Mouse (Mus musculus) myocyte (in vitro differentiated cells): ENCODE measurements around the gene Slc25a21. TPM values are rescaled to one million over a fixed set of nuclear protein-coding genes. Genes with fewer than 3 reads are reported as not detected.

Experiments used
- H3K27me3 ChIP-seq: one replicate; pipeline ENCODE4 v1.6.1; 2011; ENCODE audit not compliant: control insufficient read depth, insufficient read depth, insufficient read length
- H3K36me3 ChIP-seq: one replicate; pipeline ENCODE4 v1.6.1; 2011; ENCODE audit not compliant: control insufficient read depth, insufficient read depth
- H3K4me2 ChIP-seq: one replicate; pipeline ENCODE4 v1.6.1; 2011; ENCODE audit warnings: low read depth, control low read depth
- H3K4me3 ChIP-seq: one replicate; pipeline ENCODE4 v1.5.1; 2011; ENCODE audit warnings: mild to moderate bottlenecking, control low read depth, moderate library complexity
- H3K79me2 ChIP-seq: one replicate; pipeline ENCODE4 v1.6.1; 2011; ENCODE audit not compliant: control insufficient read depth, insufficient read depth
- H3ac ChIP-seq: one replicate; pipeline ENCODE4 v1.6.1; 2011; ENCODE audit not compliant: control insufficient read depth, insufficient read length
- CEBPB ChIP-seq: IDR thresholded peaks from 2 replicates; pipeline ENCODE4 v1.6.1; 2011; ENCODE audit warnings: mild to moderate bottlenecking, moderate library complexity; ENCODE audit not compliant: poor library complexity, insufficient read depth, severe bottlenecking
- E2F4 ChIP-seq: IDR thresholded peaks from one replicate; pipeline ENCODE4 v1.6.1; 2011; ENCODE audit warnings: mild to moderate bottlenecking, control low read depth, moderate library complexity; ENCODE audit not compliant: insufficient read depth
- MAX ChIP-seq: IDR thresholded peaks from one replicate; pipeline ENCODE4 v1.6.1; 2011; ENCODE audit warnings: low read depth, mild to moderate bottlenecking, control low read depth
- MYOD1 ChIP-seq, 3 experiments: IDR thresholded peaks; one replicate each; pipeline ENCODE4 v1.6.1; 2011; ENCODE audit warnings: control low read depth in 2 of 3, low read depth in 2 of 3, mild to moderate bottlenecking in 2 of 3, moderate library complexity in 1 of 3; ENCODE audit not compliant: insufficient read length in 2 of 3, control insufficient read depth in 1 of 3
- MYOG ChIP-seq, 3 experiments: IDR thresholded peaks; one replicate each; pipeline ENCODE4 v1.6.1; 2011; ENCODE audit warnings: control low read depth in 2 of 3, low read depth in 2 of 3, mild to moderate bottlenecking in 2 of 3; ENCODE audit not compliant: insufficient read length in 2 of 3, control insufficient read depth in 1 of 3, insufficient read depth in 1 of 3
- POLR2A ChIP-seq: IDR thresholded peaks from one replicate; pipeline ENCODE4 v1.6.1; 2011; ENCODE audit warnings: low read depth, mild to moderate bottlenecking, control low read depth, moderate library complexity; ENCODE audit not compliant: insufficient read length
- POLR2AphosphoS2 ChIP-seq: IDR thresholded peaks from one replicate; pipeline ENCODE4 v1.6.1; 2011; ENCODE audit warnings: low read depth, control low read depth; ENCODE audit not compliant: insufficient read length
- REST ChIP-seq: IDR thresholded peaks from one replicate; pipeline ENCODE4 v1.6.1; 2011; ENCODE audit warnings: mild to moderate bottlenecking, control low read depth, moderate library complexity; ENCODE audit not compliant: insufficient read depth, insufficient read length
- SRF ChIP-seq: IDR thresholded peaks from one replicate; pipeline ENCODE4 v1.6.1; 2011; ENCODE audit warnings: low read depth; ENCODE audit not compliant: control insufficient read depth, insufficient read length
- TCF12 ChIP-seq: IDR thresholded peaks from one replicate; pipeline ENCODE4 v1.6.1; 2011; ENCODE audit warnings: mild to moderate bottlenecking, control low read depth; ENCODE audit not compliant: poor library complexity, insufficient read depth, severe bottlenecking
- TCF3 ChIP-seq: IDR thresholded peaks from one replicate; pipeline ENCODE4 v1.6.1; 2011; ENCODE audit warnings: low read depth, control low read depth; ENCODE audit not compliant: insufficient read length
- USF1 ChIP-seq: IDR thresholded peaks from one replicate; pipeline ENCODE4 v1.6.1; 2011; ENCODE audit warnings: low read depth, mild to moderate bottlenecking, control low read depth, moderate library complexity
- polyA plus RNA-seq: library from polyadenylated mRNA; unstranded; fragments of >200 nt; fragmentation: generic; extraction: Trizol; gene quantifications from one replicate; pipeline ENCODE4 v1.2.1, GENCODE M21; 2012; ENCODE audit warnings: missing spikeins

The Slc25a21 gene
- polyA plus RNA-seq, 1 experiment: not detected

DNA sequence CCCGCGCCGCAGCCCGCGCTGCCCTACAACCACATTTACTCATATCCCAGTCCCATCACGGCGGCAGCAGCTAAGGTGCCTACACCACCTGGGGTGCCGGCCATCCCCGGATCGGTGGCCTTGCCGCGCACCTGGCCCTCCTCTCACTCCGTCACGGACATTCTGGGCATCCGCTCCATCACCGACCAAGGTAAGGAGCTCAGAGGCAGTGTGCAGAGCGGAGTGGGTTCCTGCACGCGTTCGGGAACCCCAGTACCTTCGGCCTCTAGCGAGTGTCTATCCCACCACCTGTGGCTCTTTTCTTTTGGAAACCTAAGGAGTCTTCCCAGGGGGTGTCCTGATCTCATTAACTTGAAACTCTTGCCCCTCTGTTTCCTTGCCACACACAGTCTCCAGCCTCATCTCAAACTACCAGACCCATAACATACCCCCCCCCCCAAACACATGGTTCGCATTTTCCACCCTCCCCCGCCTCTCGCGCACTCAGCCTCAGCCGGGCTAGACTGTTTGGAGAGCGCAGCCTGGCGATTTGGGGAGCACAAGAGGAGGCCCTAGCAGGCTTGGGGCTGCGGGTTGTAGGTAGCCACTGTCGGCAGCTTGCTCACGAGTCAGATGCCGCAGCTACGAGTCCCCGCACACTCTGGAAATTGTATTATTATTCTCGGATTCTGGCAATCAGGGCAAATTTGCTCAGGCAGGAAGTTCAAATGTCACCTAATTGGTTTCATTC lies 500.1 kb downstream of the Slc25a21 start:
- Histone ChIP-seq H3K79me2 (no peaks in the 10 kb centered on the region), H3ac (no peak overlapping the region), H3K27me3 (peaks cover 43% of the 10 kb centered on the region), H3K4me3 (no peak overlapping the region), H3K36me3 (no peaks in the 10 kb centered on the region), H3K4me2 (peak overlapping the region; percentile 18)
- TF ChIP-seq CEBPB (no peak), REST (no peak), TCF12 (no peak), MYOG (IDR thresholded peaks at IDR 0.05; ENCODE audit: control insufficient read depth in 1 of 3, insufficient read depth in 1 of 3, insufficient read length in 2 of 3, low read depth in 2 of 3) (no peak), MAX (no peak), MYOD1 (IDR thresholded peaks at IDR 0.05; ENCODE audit: control insufficient read depth in 1 of 3, insufficient read length in 2 of 3, low read depth in 2 of 3) (no peak), SRF (no peak), POLR2A (no peak)

DNA sequence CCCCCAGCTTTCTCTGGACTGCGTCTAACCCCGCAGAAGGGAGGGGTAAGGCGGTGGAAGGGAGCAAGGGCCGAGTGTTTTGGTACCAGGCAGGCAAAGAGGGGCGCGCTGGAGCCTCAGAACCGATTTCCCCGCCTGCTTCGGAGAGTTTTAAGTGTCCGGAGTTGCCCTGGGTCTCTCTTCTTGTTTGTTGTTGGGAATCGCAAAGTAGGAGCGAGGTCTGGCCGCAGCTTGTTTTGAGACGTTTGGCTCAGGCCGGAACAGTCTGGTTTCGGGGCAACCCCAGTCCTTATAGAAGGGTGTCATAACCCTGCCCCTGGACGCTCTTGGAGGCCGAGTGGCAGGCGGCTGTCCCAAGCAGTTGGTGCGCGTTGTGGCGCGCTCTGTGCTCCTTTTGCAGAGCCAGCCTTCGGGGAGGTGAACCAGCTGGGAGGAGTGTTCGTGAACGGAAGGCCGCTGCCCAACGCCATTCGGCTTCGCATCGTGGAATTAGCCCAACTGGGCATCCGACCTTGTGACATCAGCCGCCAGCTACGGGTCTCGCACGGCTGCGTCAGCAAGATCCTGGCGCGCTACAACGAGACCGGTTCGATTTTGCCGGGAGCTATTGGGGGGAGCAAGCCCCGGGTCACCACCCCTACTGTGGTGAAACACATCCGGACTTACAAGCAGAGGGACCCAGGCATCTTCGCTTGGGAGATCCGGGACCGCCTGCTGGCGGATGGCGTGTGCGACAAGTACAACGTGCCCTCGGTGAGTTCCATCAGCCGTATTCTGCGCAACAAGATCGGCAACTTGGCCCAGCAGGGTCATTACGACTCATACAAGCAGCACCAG lies 500.9 kb downstream of the Slc25a21 start:
- no peak overlapping the region for H3K4me3 ChIP-seq

DNA sequence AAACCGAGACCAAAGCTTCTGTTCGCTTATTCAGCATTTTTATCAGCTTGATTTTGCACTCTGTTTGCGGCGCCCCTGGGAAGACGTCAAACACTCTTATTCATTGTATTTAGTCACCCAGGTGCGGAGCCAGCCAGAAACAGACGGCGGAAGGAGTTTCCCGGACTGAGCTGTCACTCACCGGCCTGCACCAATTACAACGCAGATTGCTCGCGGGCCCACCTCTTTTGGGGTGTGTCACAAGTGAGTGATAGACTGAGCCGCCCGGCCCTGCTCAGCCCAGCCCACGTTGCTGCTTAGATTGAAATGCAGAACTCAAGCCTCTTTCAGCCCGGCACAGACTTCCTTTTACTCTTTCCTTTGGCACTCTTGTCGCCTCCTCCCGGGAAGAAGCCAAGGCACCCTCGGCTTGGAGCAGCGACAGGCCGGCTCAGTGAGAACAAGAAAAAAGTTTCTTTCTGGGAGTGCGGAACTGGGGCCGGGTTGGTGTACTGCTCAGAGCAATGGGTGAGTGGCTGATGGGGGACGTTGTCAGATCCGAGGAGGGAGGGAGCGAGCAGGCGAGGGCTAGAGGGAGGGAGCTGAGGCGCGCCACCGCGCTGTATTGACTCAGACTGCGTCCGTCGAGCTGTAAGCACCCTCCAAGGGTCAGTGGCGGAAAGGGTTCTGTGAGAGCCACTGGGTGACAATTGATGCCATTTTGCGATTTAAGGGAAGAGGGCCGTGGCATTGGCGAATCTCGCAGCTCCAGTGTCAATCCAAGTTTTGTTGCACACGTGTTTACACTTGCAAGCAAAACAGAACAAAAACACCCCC lies 501.7 kb downstream of the Slc25a21 start:
- peaks cover 52% of the 10 kb centered on the region for H3K27me3 ChIP-seq
- H3ac ChIP-seq: no peak overlapping the region
- H3K4me2 ChIP-seq: peak overlapping the region; percentile 62
- H3K4me3 ChIP-seq: no peak overlapping the region
- H3K79me2 ChIP-seq: no peaks in the 10 kb centered on the region
- TF ChIP-seq CEBPB (no peak), E2F4 (no peak), MYOD1 (IDR thresholded peaks at IDR 0.05; ENCODE audit: control insufficient read depth in 1 of 3, insufficient read length in 2 of 3, low read depth in 2 of 3) (no peak), POLR2A (no peak), MAX (no peak), POLR2AphosphoS2 (no peak), MYOG (IDR thresholded peaks at IDR 0.05; ENCODE audit: control insufficient read depth in 1 of 3, insufficient read depth in 1 of 3, insufficient read length in 2 of 3, low read depth in 2 of 3) (no peak), REST (no peak), SRF (no peak), TCF3 (no peak), TCF12 (no peak)
- no peaks in the 10 kb centered on the region for H3K36me3 ChIP-seq

More for the DNA sequence above, 500.9 kb downstream of the Slc25a21 start:
- no peaks in the 10 kb centered on the region for H3K36me3 ChIP-seq
- no peak overlapping the region for H3ac ChIP-seq
- H3K79me2 ChIP-seq: no peaks in the 10 kb centered on the region
- H3K4me2 ChIP-seq: peak overlapping the region; percentile 62
- peaks cover 49% of the 10 kb centered on the region for H3K27me3 ChIP-seq
- TF ChIP-seq MYOD1 (IDR thresholded peaks at IDR 0.05; ENCODE audit: control insufficient read depth in 1 of 3, insufficient read length in 2 of 3, low read depth in 2 of 3) (no peak), MAX (no peak), POLR2AphosphoS2 (no peak), CEBPB (no peak), E2F4 (no peak), MYOG (IDR thresholded peaks at IDR 0.05; ENCODE audit: control insufficient read depth in 1 of 3, insufficient read depth in 1 of 3, insufficient read length in 2 of 3, low read depth in 2 of 3) (no peak), SRF (no peak), TCF3 (no peak), TCF12 (no peak), USF1 (no peak), POLR2A (no peak), REST (no peak)

DNA sequence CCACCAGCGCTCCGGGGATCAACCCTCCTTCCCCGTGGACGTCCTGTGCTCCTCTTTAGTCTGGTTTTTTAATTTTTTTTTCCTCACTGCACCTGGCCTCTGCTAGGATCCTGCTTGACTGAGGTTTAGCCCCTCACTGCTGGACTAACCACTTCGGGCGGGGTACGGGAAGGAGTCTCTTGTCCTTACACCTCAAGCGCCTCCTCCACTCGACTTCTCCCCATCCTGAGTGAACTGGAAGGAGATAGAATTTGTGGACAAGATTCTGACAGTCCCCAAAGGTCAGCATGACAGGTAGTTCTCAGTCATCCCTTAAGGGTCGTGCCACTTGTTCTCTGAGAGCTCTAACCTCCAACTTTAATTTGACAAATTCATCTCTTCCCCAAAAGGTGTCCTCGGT lies 502.3 kb downstream of the Slc25a21 start:
- TF ChIP-seq TCF3: no peak
- H3K4me2 ChIP-seq: peak overlapping the region; percentile 62
- peaks cover 48% of the 10 kb centered on the region for H3K27me3 ChIP-seq
- no peaks in the 10 kb centered on the region for H3K79me2 ChIP-seq
- H3ac ChIP-seq: no peak overlapping the region
- no peaks in the 10 kb centered on the region for H3K36me3 ChIP-seq
- H3K4me3 ChIP-seq: no peak overlapping the region
